Mouse (Mus musculus) lung, postnatal 10 days (tissue): ENCODE measurements around the gene Snx1.

Experiments
- DNase-seq: peaks from one replicate; pipeline ENCODE4 v3.0.0; 2021

Snx1 gene

GRCm38 (mm10) chr9:66126456-66127192 is at the start of gene Snx1, which contains the start of gene Ciao2a:
TSS of gene Snx1 (minus strand) at chr9:66126587.
TSS of gene Ciao2a (plus strand) at chr9:66126611.
- peak; percentile 97 for DNase-seq

- no peak for DNase-seq
Observed at GRCm38 (mm10) chr9:66174985-66175384, 48.6 kb upstream of the Snx1 start.

GRCm38 (mm10) chr9:66173316-66173855 is 47.0 kb upstream of the Snx1 start:
- DNase-seq, result no peak

DNA sequence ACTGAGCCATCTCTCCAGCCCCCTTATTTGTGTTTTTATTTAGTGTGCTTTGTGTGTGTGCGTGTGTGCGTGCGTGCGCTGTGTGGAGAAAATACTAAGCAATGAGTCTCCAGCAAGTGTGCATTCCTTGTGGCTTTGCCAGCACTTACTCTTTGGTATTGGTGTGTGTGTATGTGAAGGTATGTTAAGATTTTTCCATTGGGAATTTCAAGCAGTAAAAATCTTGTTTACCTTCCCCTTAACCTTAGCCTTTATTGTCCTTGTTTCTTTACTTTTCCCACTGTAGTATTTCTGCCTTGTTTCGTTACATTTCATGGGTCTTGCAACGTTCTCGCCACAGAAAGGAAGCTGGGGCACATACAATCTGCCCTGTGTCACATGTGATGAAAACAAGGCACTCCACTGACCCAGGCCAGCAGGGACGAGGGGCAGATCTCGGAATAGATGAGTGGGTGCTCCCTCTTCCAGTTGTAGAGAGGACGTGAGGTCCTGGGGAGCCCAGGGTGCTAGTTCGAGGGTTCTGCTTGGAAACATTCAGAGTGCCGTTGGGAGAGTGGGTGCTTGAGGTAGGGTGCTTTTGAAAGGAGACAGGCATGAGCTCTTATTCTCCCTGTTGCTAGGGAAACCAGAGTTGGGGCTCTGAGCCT is 45.0 kb upstream of the Snx1 start:
- no peak for DNase-seq

DNA sequence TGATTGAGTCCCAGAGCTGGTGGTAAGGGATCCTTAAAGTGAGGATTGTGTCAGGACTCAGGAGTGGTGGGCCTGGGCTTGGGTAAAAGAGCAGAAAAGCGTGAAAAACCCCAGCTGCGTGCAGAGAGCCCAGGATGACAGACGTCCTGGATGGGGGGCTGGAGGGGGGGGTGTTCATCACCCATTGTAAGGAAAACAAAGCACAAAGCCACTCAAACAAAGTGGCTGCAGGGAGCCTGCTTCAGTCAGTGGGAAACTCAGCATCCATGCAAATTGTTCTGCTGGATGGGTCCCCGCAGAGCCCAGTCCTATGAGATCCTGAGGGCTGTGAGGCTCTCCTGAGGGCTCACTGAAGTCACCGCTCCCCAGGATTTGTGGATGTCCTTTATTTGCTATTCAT is 44.1 kb upstream of the Snx1 start:
- no peak for DNase-seq

GRCm38 (mm10) chr9:66168233-66168632 is 41.8 kb upstream of the Snx1 start:
- peak; percentile 28 for DNase-seq

DNA sequence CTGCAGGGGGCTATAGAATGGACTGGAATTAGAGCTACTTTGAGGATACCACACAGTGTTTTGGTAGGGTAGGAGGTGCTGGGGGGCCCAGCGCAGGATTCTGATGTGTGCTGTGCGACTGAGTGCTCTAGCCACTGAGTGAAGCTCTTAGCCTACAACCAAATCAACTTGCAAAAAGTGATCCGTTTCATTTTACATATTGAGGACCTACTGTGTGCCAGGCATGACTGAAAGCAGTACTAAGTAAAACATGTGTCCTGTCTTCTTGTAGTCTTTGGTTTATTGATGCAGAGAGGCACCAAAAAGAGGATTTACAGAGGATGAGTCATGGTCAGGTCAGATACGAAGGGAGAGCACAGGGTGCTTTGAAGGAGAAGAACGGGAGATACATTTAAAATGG is 40.8 kb upstream of the Snx1 start:
- DNase-seq, result no peak

DNA sequence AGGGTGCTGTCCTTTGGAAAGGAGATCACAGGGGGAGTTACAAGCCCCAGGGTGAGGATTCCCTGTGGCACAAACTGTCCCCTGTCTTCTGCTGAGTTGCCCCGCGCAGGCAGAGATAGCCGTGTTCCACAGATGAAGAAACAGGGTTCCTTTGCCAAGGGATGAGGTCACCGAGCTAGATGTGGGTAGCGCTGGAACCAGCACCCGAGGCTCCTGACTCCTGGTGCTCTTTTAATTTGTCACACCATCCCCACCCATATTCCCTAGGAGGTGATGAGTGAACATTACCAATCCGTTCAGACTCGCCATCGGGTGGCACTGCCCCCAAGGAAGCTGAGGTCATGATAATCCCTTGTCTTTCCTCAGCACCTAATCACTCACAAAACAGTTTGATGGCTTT is 36.6 kb upstream of the Snx1 start:
- DNase-seq, result no peak

GRCm38 (mm10) chr9:66160155-66160554 is 33.8 kb upstream of the Snx1 start:
- no peak for DNase-seq

- no peak for DNase-seq
Observed at GRCm38 (mm10) chr9:66158885-66159430, 32.6 kb upstream of the Snx1 start.

GRCm38 (mm10) chr9:66157958-66158830 is 31.8 kb upstream of the Snx1 start, which contains the start of gene Dapk2:
TSS of gene Dapk2 (plus strand) at chr9:66158223.
- DNase-seq, result peak; percentile 88

GRCm38 (mm10) chr9:66155534-66155933 is 29.1 kb upstream of the Snx1 start:
- DNase-seq, result no peak

GRCm38 (mm10) chr9:66154013-66154412 is 27.6 kb upstream of the Snx1 start:
- no peak for DNase-seq

DNA sequence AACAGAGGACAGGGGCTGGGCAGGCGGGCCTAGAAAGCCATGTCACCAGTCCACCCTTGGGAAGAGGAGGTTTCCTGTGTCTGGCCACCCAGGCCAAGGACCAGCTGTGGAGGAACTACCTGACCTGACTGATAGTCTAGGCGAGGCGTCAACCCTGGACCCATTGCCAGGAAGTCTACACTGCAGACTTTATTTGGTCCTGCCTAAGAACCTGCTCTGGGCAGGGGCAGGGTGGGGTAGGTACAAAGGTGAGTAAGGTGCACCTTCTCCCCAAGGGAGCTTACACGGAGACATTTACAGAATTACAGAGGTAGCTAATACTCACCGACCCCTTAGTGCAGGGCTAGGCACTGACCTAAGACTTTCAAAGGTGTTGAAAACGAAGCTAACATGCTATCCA is 27.2 kb upstream of the Snx1 start:
- DNase-seq, result no peak

GRCm38 (mm10) chr9:66152011-66152410 is 25.6 kb upstream of the Snx1 start:
- DNase-seq, result no peak

DNA sequence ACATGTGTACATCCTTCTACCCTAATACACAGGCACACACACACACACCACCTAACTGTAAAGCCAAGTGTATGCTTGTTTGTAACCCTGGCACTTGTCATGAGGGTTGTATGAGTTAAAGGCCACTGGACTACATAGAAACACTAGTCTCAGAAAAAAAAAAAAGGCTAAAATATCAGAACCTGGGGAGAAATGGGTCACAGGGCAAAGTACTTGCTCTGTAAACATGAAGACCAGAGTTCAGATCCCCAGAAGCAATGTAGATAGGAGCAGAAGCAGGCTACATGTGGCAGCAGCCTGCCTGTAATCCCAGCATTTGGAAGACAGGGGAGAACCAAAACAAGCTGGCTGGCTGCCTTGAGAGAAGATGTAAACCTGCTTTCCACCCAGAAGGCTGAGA is 19.8 kb upstream of the Snx1 start:
- DNase-seq, result no peak

DNA sequence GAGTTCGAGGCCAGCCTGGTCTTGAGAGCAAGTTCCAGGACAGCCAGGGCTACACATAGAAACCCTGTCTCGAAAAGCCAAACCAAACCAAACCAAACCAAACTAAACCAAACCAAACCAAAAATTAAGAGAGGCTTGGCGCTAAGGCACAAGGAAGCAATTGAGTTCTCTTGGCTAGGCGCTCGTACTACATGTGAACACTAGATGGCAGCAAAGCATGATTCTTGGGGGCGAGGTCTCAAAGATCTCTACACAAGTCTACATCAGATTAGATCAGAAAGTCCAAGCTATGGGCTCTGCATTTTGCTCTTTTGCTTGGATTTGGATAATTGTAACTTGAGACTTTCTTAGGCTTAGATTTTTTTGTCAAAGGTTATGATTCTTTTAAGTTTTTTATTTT is 17.9 kb upstream of the Snx1 start:
- peak; percentile 82 for DNase-seq

DNA sequence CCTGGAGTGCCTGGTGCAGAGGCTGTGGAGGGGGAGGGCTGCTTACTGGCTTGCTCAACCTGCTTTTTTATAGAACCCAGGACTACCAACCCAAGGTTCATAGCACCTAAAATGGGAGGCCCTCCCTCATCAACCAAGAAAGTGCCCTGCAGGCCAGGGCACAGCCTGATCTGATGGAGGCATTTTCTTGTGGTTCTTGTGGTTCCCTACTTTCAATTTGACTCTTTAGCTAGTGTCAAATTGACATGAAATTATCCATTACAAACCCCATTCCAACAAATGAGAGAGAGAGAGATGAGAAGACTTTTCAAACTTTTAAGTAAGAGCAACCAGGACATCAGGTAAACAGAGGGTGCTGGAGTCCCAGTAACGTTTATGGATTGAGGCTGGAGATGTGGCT is 15.9 kb upstream of the Snx1 start:
- no peak for DNase-seq

DNA sequence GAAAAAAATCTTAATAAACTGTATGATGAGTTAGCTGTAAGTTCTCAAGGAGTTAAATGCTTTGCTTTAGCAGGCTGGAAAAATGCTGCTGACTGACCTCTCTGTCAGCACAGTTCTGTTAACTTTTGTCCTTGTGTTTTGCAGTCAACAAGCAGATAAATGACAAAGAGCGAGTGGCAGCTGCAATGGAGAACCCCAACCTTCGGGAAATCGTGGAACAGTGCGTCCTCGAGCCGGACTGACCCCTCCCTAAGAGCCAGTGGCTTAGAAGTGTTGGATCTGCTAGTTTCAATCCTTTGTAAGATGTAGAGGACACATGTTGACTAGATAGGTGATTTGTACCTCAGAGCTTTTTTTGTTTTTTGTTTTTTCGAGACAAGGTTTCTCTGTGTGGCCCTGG is 11.8 kb upstream of the Snx1 start:
- no peak for DNase-seq

GRCm38 (mm10) chr9:66135967-66136366 is 9.6 kb upstream of the Snx1 start:
- peak; percentile 21 for DNase-seq

DNA sequence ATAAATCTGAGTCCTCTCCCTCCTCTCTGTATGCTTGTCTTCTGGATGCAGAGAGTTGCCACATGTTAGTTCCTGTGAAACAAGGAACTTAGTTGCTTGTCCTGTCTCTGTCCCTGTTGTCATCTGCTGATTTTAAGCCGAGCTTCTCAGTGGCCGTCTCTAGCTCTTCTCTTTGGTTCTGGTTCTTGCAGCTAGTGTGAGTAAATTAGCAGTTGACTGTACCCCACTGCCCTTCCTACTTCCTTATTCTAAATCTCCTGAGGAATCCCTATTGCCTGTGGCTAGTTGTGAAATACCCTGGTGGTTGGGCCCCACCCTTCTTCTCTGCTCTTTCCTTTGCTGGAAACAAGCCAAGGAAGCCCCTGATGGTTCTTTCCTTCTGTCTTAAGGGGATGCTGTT is 5.1 kb upstream of the Snx1 start:
- DNase-seq, result no peak

DNA sequence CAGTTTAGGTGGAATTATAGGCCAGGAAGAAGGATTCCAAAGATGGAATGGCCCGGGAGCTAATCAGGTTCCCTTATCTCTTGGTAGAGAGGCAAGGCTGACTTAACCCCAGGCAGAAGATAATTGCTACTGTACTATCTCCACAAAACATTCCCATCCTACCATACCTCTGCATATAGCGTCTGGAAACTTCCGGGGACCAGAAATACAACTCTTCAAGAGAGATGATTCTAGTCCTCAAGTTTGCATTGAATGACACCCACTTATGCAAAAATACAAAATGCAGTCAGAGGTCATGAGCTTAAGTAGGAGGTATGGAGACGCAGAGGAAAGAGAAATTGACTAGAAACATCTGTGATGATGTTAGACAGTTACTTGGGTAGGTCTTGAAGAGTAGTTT is 1.5 kb upstream of the Snx1 start:
- DNase-seq, result no peak

DNA sequence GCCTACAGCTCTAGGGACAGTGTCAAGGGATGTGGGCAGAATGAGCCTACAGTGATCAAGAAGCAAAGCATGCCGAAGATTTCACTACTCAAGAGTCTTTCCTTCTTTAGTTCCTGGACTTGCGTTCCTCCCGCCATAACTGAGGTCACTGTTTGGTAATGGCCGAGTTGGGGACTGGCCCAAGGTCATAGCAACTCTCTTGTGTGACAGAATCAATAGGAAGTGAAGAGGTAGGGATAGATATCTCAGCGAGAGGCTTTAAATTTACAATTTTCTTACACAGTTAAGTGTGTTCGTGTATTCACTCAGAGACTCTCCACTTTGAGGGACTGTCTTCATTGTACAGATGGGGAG is 783 bp upstream of the Snx1 start:
- peak; percentile 11 for DNase-seq
